Mouse (Mus musculus) erythroblast, embryonic 14.5 days (primary cell): ENCODE data around the gene Lrrc1.

ENCODE experiments used
- GATA1 ChIP-seq: IDR thresholded peaks from 2 replicates; pipeline ENCODE4 v1.6.1; 2012; ENCODE audit warnings: low read length, inconsistent platforms, mixed read lengths
- TAL1 ChIP-seq: IDR thresholded peaks from 3 replicates; pipeline ENCODE4 v1.6.1; 2012; ENCODE audit warnings: low read length, inconsistent platforms, mixed read lengths

GRCm38 (mm10) chr9:77418800-77419199 lies 125.9 kb downstream of the Lrrc1 start:
- no peak for TF ChIP-seq GATA1
- no peak for TF ChIP-seq TAL1
